Mouse (Mus musculus) kidney, postnatal 0 days (tissue): ENCODE data around the gene Zbed5. TPM values are rescaled to one million over a fixed set of nuclear protein-coding genes. Genes with fewer than 3 reads are reported as not detected.
"Not testable (repeated sequence)": the region's sequence is repeated elsewhere in the genome, so short reads cannot be mapped to it uniquely, and the experiment has no call there.

Experiments
- ATAC-seq: fragments of 200-750 bp; cut with Nextera tagmentation; replicated peaks from 2 replicates; pipeline ENCODE4 v1.8.0; 2017; ENCODE audit warnings: low read depth, moderate number of reproducible peaks, moderate TSS enrichment, moderate library complexity; ENCODE audit not compliant: low FRiP score
- DNase-seq: peaks from one replicate; pipeline ENCODE4 v3.0.0-alpha.2; 2016; ENCODE audit warnings: low spot score
- H3K27ac ChIP-seq: fragments of 300-500 bp; sonication (generic); 2 replicates; pipeline ENCODE4 v1.5.1; 2014; ENCODE audit warnings: mild to moderate bottlenecking
- H3K27me3 ChIP-seq: fragments of 300-500 bp; sonication (generic); 2 replicates; pipeline ENCODE4 v1.6.1; 2014; ENCODE audit warnings: low read length, mixed read lengths; ENCODE audit not compliant: insufficient read depth
- H3K36me3 ChIP-seq: fragments of 300-500 bp; sonication (generic); 2 replicates; pipeline ENCODE4 v1.6.1; 2014; ENCODE audit warnings: low read length, mixed read lengths; ENCODE audit not compliant: insufficient read depth
- H3K4me1 ChIP-seq: fragments of 300-500 bp; sonication (generic); replicated peaks from 2 replicates; pipeline ENCODE4 v1.6.1; 2014; ENCODE audit warnings: antibody characterized with exemption, low read length, mixed read lengths; ENCODE audit not compliant: insufficient read depth
- H3K4me2 ChIP-seq: fragments of 300-500 bp; sonication (generic); 2 replicates; pipeline ENCODE4 v1.6.1; 2014; ENCODE audit warnings: mild to moderate bottlenecking, low read length, moderate library complexity, mixed read lengths
- H3K4me3 ChIP-seq: fragments of 300-500 bp; sonication (generic); replicated peaks from 2 replicates; pipeline ENCODE4 v1.5.1; 2014; ENCODE audit warnings: low read depth, low read length
- H3K9ac ChIP-seq: fragments of 300-500 bp; sonication (generic); 2 replicates; pipeline ENCODE4 v1.6.1; 2014; ENCODE audit warnings: low read depth, low read length
- H3K9me3 ChIP-seq: fragments of 300-500 bp; sonication (generic); replicated peaks from 2 replicates; pipeline ENCODE4 v1.6.1; 2016; ENCODE audit warnings: low read length, inconsistent platforms, mixed read lengths
- CTCF ChIP-seq: IDR thresholded peaks from 2 replicates; pipeline ENCODE4 v1.5.1; 2016; ENCODE audit warnings: antibody characterized with exemption, low read depth, mild to moderate bottlenecking, moderate library complexity
- WGBS: fragments of 180-500 bp; shearing (Covaris S2); extraction: QIAGEN DNeasy Blood & Tissue Kit; methylation state at CpG from one replicate; pipeline ENCODE4 v1.1.7; 2014; 5-methylcytosine and 5-hydroxymethylcytosine counted together
- polyA plus RNA-seq: library from polyadenylated mRNA; unstranded; fragments of >200 nt; fragmentation: Nextera tagmentation; extraction: Ambion mirVana; gene quantifications from 2 replicates; pipeline ENCODE4 v1.2.1, GENCODE M21; 2015

The Zbed5 gene
- polyA plus RNA-seq, 1 experiment from 2014 or later, result 6.6 TPM

DNA sequence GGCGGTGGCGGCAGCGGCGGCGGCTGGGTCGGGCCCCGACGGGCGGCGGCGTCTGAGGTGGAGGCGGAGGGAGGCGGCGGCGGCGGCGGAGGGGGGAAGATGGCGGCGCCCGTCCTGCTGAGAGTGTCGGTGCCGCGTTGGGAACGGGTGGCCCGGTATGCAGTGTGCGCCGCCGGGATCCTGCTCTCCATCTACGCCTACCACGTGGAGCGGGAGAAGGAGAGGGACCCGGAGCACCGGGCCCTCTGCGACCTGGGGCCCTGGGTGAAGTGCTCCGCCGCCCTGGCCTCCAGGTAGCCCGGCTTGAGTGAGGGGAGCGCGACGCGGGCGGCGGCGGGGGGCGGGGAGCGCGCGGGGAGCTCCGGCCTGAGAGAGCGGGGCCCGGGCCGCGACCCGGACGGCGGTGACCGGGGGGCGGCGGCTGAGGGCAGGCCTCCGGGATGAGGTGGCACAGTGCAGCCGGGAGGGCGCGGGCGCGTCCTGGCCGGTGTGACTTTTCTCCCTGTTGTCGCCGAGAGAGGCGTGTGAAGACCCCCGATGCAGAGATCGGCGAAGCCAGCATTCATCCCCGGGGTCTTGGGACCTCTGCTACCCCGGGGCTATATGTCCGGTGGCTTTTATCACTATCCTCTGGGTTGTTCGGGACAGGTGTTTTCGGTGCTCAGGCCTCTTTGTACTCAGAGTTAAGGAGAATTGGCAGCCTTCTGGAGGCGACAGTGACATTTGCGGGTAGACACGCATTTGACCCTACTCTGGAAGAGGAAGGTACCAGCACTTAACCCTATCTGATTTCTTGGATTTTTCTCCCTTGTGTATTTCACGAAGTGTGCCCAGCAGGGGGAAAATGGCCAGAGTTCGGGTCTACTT is 46.8 kb downstream of the Zbed5 start:
- DNase-seq (peak; percentile 39), ATAC-seq (peak; percentile 48)
- Histone ChIP-seq H3K4me2 (peak overlapping the region; percentile 72), H3K9ac (peak overlapping the region; percentile 76), H3K4me3 (peak overlapping the region; percentile 67), H3K27ac (peak overlapping the region; percentile 74)
- not testable (repeated sequence) for H3K27me3 ChIP-seq, H3K9me3 ChIP-seq, H3K36me3 ChIP-seq, H3K4me1 ChIP-seq
- peak; percentile 31; the same call in 1 of the 2 replicates for TF ChIP-seq CTCF
- WGBS, result 1% methylated on average over 41 of the region's 82 CpGs

DNA sequence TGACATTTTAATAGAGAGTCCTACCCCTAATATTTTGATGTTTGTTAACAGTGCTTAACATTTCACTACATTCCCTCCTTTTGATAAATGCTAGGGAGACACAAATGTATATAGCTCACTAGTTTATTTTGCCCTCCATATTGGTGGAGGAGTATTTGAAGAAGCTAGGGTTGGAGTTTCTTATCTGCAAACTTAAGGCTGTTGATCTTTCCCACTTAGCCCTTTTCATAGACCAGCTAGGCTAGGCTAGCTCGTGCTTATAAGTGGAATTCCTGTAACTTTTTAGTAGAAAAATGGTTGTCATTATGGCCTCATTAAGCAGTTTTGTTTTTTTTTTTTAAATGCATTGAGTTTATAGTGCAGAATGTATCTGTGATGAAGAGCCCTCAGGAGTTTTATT is 47.9 kb downstream of the Zbed5 start:
- no peaks in the 10 kb centered on the region for H3K9me3 ChIP-seq
- no peaks in the 10 kb centered on the region; the same call in 1 of the 2 replicates for H3K4me1 ChIP-seq
- 85% methylated on average over 1 of the region's 1 CpGs for WGBS
- no peak overlapping the region for H3K9ac ChIP-seq
- DNase-seq (no peak), ATAC-seq (no peak)
- no peaks in the 10 kb centered on the region for H3K27me3 ChIP-seq
- H3K4me3 ChIP-seq, result no peak overlapping the region
- H3K36me3 ChIP-seq, result no peaks in the 10 kb centered on the region
- no peak overlapping the region for H3K27ac ChIP-seq
- TF ChIP-seq CTCF, result no peak
- no peak overlapping the region for H3K4me2 ChIP-seq

DNA sequence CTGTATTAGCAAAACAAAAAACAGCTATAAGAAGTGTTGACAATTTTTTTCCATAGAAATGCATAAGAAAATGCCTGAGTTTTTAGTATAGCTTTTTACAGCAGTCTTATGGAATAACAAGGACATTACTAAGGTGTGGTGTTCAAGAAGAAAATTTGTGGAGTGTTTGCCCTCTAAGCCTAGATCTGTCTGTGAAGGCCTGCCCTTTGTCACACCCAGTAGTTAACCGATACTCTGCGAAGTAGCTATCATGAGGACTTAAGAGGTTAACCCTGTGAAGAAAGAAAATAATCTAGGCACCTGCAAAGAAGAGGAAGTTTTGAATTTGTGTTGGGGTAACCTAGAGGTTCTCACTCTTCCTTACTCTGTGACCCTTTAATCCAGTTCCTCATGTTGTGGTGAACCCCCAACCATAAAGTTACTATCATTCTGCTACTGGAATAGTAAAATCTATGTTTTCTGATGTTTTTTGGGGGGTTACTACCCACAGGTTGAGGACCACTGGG is 52.1 kb downstream of the Zbed5 start:
- TF ChIP-seq CTCF, result no peak
- Histone ChIP-seq H3K4me2 (no peak overlapping the region), H3K4me1 (no peaks in the 10 kb centered on the region; the same call in 1 of the 2 replicates), H3K27me3 (no peaks in the 10 kb centered on the region), H3K4me3 (no peak overlapping the region), H3K36me3 (no peaks in the 10 kb centered on the region), H3K9ac (no peak overlapping the region), H3K9me3 (no peaks in the 10 kb centered on the region), H3K27ac (no peak overlapping the region)
- ATAC-seq (no peak), DNase-seq (no peak)
- 90% methylated on average over 2 of the region's 2 CpGs for WGBS

DNA sequence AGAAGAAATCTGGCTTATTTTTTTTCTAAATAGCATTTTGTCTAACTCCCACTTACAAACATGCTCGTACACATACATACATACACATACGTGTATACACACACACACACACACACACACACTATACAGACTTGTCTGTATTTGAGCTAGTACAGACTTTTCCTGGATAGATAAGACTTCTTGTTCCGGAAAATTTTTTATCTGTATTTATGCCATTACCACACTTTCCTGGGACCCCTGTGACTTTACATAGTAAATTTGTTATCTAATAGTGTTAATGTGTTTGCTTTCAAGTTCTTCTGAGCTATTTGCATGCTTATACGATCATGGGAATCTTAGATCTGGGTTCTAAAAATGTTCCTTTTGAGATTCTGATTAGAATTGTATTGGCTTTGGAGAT is 56.6 kb downstream of the Zbed5 start:
- Histone ChIP-seq H3K27ac (no peak overlapping the region), H3K9ac (no peak overlapping the region), H3K4me3 (no peak overlapping the region), H3K4me1 (no peaks in the 10 kb centered on the region), H3K36me3 (no peaks in the 10 kb centered on the region), H3K4me2 (no peak overlapping the region), H3K9me3 (no peaks in the 10 kb centered on the region), H3K27me3 (no peaks in the 10 kb centered on the region)
- 95% methylated on average over 4 of the region's 4 CpGs for WGBS
- TF ChIP-seq CTCF, result no peak
- no peak for DNase-seq
- no peak for ATAC-seq

Other genes starting within 250 kb of the Zbed5 start
- gene Zfp11, start 225.6 kb upstream of the Zbed5 start, polyA plus RNA-seq, result 2.9 and 3.7 TPM in 2 replicates
- gene Sept14, start 187.2 kb upstream of the Zbed5 start, polyA plus RNA-seq, result 0.17 TPM in 1 of 2 replicates, not detected in the other
- 209 and 211 TPM in 2 replicates for gene Mrps17, start 180.2 kb upstream of the Zbed5 start, polyA plus RNA-seq
- 225 and 228 TPM in 2 replicates for gene Nipsnap2, start 170.7 kb upstream of the Zbed5 start, polyA plus RNA-seq
- 65.8 and 66.1 TPM in 2 replicates for gene Psph, start 108.3 kb upstream of the Zbed5 start, polyA plus RNA-seq
- 52.1 and 55.5 TPM in 2 replicates for gene Sumf2, start 48.7 kb upstream of the Zbed5 start, polyA plus RNA-seq
- gene Chchd2, start 8.3 kb upstream of the Zbed5 start, polyA plus RNA-seq, result 1,323 and 1,401 TPM in 2 replicates
- gene Phkg1, start 2.8 kb downstream of the Zbed5 start, polyA plus RNA-seq, result 0.05 and 0.10 TPM in 2 replicates
- 6.5 and 6.8 TPM in 2 replicates for gene Nupr1l, start 12.8 kb downstream of the Zbed5 start, polyA plus RNA-seq
- gene Vkorc1l1, start 46.2 kb downstream of the Zbed5 start, polyA plus RNA-seq, result 19.4 and 20.7 TPM in 2 replicates
- 51.2 and 52.7 TPM in 2 replicates for gene Gusb, start 107.3 kb downstream of the Zbed5 start, polyA plus RNA-seq
- 86.4 and 94.1 TPM in 2 replicates for gene Asl, start 133.5 kb downstream of the Zbed5 start, polyA plus RNA-seq
- 36.8 and 42.8 TPM in 2 replicates for gene Crcp, start 133.6 kb downstream of the Zbed5 start, polyA plus RNA-seq
- gene Tpst1, start 177.6 kb downstream of the Zbed5 start, polyA plus RNA-seq, result 63.9 and 66.5 TPM in 2 replicates
- gene Kctd7, start 249.1 kb downstream of the Zbed5 start, polyA plus RNA-seq, result 4.0 and 4.2 TPM in 2 replicates